Mouse (Mus musculus): Measurements from ENCODE around the gene Ppfia4.

Gene Ppfia4

GRCm38 (mm10) chr1:134293276-134293675, 39.5 kb downstream of the Ppfia4 start:
- no peak for TF ChIP-seq GATA4 (IDR thresholded peaks at IDR 0.05; ENCODE audit: insufficient replicate concordance, low read length)

- no peak for TF ChIP-seq GATA4 (IDR thresholded peaks at IDR 0.05; ENCODE audit: insufficient replicate concordance, low read length)
Observed at GRCm38 (mm10) chr1:134292601-134293000, 40.1 kb downstream of the Ppfia4 start.

GRCm38 (mm10) chr1:134292073-134292472, 40.7 kb downstream of the Ppfia4 start:
- TF ChIP-seq GATA4 (IDR thresholded peaks at IDR 0.05; ENCODE audit: insufficient replicate concordance, low read length) = no peak

- no peak for TF ChIP-seq GATA4 (IDR thresholded peaks at IDR 0.05; ENCODE audit: insufficient replicate concordance, low read length)
Observed at GRCm38 (mm10) chr1:134291555-134291954, 41.2 kb downstream of the Ppfia4 start.

- no peak for TF ChIP-seq GATA4 (IDR thresholded peaks at IDR 0.05; ENCODE audit: insufficient replicate concordance, low read length)
Observed at GRCm38 (mm10) chr1:134290909-134291308, 41.8 kb downstream of the Ppfia4 start.

- no peak for TF ChIP-seq GATA4 (IDR thresholded peaks at IDR 0.05; ENCODE audit: insufficient replicate concordance, low read length)
Observed at GRCm38 (mm10) chr1:134290300-134290699, 42.4 kb downstream of the Ppfia4 start.

GRCm38 (mm10) chr1:134289598-134290099, 43.1 kb downstream of the Ppfia4 start, which contains the start of gene Myog:
TSS of gene Myog (plus strand) at chr1:134289989.
- TF ChIP-seq GATA4 (IDR thresholded peaks at IDR 0.05; ENCODE audit: insufficient replicate concordance, low read length) = no peak

- TF ChIP-seq GATA4 (IDR thresholded peaks at IDR 0.05; ENCODE audit: insufficient replicate concordance, low read length) = no peak
Observed at GRCm38 (mm10) chr1:134288239-134288638, 44.5 kb downstream of the Ppfia4 start.

GRCm38 (mm10) chr1:134285458-134286120, 47.1 kb downstream of the Ppfia4 start:
- no peak for TF ChIP-seq GATA4 (IDR thresholded peaks at IDR 0.05; ENCODE audit: insufficient replicate concordance, low read length)

GRCm38 (mm10) chr1:134283108-134283507, 49.6 kb downstream of the Ppfia4 start:
- TF ChIP-seq GATA4 (IDR thresholded peaks at IDR 0.05; ENCODE audit: insufficient replicate concordance, low read length) = no peak

- no peak for TF ChIP-seq GATA4 (IDR thresholded peaks at IDR 0.05; ENCODE audit: insufficient replicate concordance, low read length)
Observed at GRCm38 (mm10) chr1:134282342-134282741, 50.4 kb downstream of the Ppfia4 start.

GRCm38 (mm10) chr1:134281563-134281962, 51.2 kb downstream of the Ppfia4 start:
- no peak for TF ChIP-seq GATA4 (IDR thresholded peaks at IDR 0.05; ENCODE audit: insufficient replicate concordance, low read length)

GRCm38 (mm10) chr1:134280174-134280573, 52.6 kb downstream of the Ppfia4 start:
- no peak for TF ChIP-seq GATA4 (IDR thresholded peaks at IDR 0.05; ENCODE audit: insufficient replicate concordance, low read length)

GRCm38 (mm10) chr1:134276823-134277222, 55.9 kb downstream of the Ppfia4 start:
- TF ChIP-seq GATA4 (IDR thresholded peaks at IDR 0.05; ENCODE audit: insufficient replicate concordance, low read length) = no peak

GRCm38 (mm10) chr1:134275616-134276464, 56.9 kb downstream of the Ppfia4 start:
- no peak for TF ChIP-seq GATA4 (IDR thresholded peaks at IDR 0.05; ENCODE audit: insufficient replicate concordance, low read length)

- no peak for TF ChIP-seq GATA4 (IDR thresholded peaks at IDR 0.05; ENCODE audit: insufficient replicate concordance, low read length)
Observed at GRCm38 (mm10) chr1:134274483-134274920, 58.2 kb downstream of the Ppfia4 start.
